Mouse (Mus musculus): Measurements from ENCODE around the gene Clca3a1.
"Not testable (repeated sequence)": the region's sequence is repeated elsewhere in the genome, so short reads cannot be mapped to it uniquely, and the experiment has no call there.

- not testable (repeated sequence) for TF ChIP-seq POLR2A, EP300 (IDR thresholded peaks at IDR 0.05; ENCODE audit: insufficient read depth, low read depth, low read length)
Measured at GRCm38 (mm10) chr3:144756103-144756502, 4.7 kb downstream of the Clca3a1 start.
